ENCODE assay signal across 15 mouse cellular contexts in the genomic region with DNA sequence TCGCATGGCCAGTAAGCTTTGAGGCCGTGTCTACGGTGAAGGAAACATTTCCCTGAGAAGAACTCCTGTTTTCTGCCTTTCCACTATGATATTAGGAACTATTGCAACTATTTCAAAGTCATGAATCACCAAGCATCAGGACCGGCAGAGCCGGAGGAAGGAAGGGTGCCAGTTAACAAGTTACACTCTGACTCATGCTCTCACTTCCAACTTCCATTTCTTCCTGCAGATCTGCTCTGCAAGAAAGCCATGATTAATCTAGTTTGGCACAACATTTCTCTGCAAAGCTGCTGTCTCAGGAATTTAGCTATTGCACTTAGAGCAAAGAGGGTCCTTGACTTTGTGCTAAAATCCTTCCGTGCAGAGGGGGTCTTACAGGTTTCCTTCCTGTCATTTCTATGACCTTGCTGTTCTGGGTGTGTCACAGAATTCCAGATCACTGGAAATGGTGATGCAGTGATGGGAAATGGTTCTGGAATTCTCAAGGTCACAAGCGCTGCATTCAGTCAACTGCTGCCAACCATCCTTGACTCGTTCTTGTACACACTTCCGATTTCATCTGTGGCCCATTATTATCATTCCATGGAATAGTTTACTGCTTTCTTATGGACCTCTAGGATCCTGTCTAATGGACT. TPM values are rescaled to one million over a fixed set of nuclear protein-coding genes. Genes with fewer than 3 reads are reported as not detected.
A peak's percentile ranks its signal among the peaks of the same experiment; 100 is the strongest.
DNase-seq lines count a peak whose midpoint lies in the region; ATAC-seq and TF ChIP-seq lines count a peak whose summit lies in the region.
"Had no signal": no experiment of that assay in that cellular context is flagged by ENCODE, and none has a peak within 500 bp of the region (broad histone marks: within the 10 kb centered on the region; RNA-seq: fewer than 3 reads in every experiment).

No protein-coding gene starts in this region.

- peak; percentile 47 for DNase-seq in intestine, embryonic 14.5 days (ENCODE audit: low spot score)
- DNase-seq in Muller cell, postnatal 12 days (ENCODE audit: inconsistent ontology term): peak; percentile 84
- peak; percentile 83 for DNase-seq in brain, adult 2 months (ENCODE audit: low read depth, low spot score)
- peak; percentile 14 to 40 for DNase-seq in monocyte, adult 2 months (ENCODE audit: low read depth in 1 of 2, low spot score in 2 of 2)
- DNase-seq in frontal cortex, postnatal 36 days (ENCODE audit: low spot score in 2 of 2): no peak
- DNase-seq in hindbrain, postnatal 0 days (ENCODE audit: low spot score): no peak
- DNase-seq: right cerebral cortex, postnatal 14 days had no signal

- H3K9ac ChIP-seq in intestine, embryonic 14.5 days (ENCODE audit: low read length): no peak overlapping the region
- no peak overlapping the region for H3K9ac ChIP-seq in intestine, embryonic 15.5 days
- H3K9ac ChIP-seq in hindbrain, postnatal 0 days (replicated peaks; ENCODE audit: low read length): no peak overlapping the region
- H3K9ac ChIP-seq: forebrain, embryonic 15.5 days; heart, embryonic 15.5 days; neural tube, embryonic 12.5 days had no signal

- H3K27ac ChIP-seq in intestine, embryonic 14.5 days (ENCODE audit: low read depth): no peak overlapping the region
- H3K27ac ChIP-seq in intestine, embryonic 15.5 days: no peak overlapping the region
- H3K27ac ChIP-seq in hindbrain, postnatal 0 days: no peak overlapping the region
- H3K27ac ChIP-seq: forebrain, embryonic 15.5 days; heart, embryonic 15.5 days; neural tube, embryonic 12.5 days had no signal

- ATAC-seq in intestine, embryonic 14.5 days (replicated peaks; ENCODE audit: low FRiP score, low TSS enrichment, low read depth): no peak
- no peak for ATAC-seq in intestine, embryonic 15.5 days
- no peak for ATAC-seq in hindbrain, postnatal 0 days
- ATAC-seq: forebrain, embryonic 15.5 days; intestine, embryonic 16.5 days had no signal

- WGBS in intestine, embryonic 14.5 days: 81% methylated on average over 9 of the region's 9 CpGs
- 81% methylated on average over 9 of the region's 9 CpGs for WGBS in intestine, embryonic 15.5 days
- WGBS in hindbrain, postnatal 0 days: 87% methylated on average over 9 of the region's 9 CpGs

- no peak overlapping the region for H3K4me3 ChIP-seq in intestine, embryonic 14.5 days (ENCODE audit: low read depth, low read length)
- no peak overlapping the region for H3K4me3 ChIP-seq in intestine, embryonic 15.5 days (replicated peaks)
- no peak overlapping the region for H3K4me3 ChIP-seq in hindbrain, postnatal 0 days (ENCODE audit: low read length)
- H3K4me3 ChIP-seq: forebrain, embryonic 15.5 days; heart, embryonic 15.5 days; neural tube, embryonic 12.5 days had no signal

- no peaks in the 10 kb centered on the region for H3K4me1 ChIP-seq in intestine, embryonic 14.5 days (replicated peaks; ENCODE audit: control insufficient read depth, insufficient read depth, low read length)
- H3K4me1 ChIP-seq in intestine, embryonic 15.5 days (replicated peaks): no peaks in the 10 kb centered on the region
- no peaks in the 10 kb centered on the region for H3K4me1 ChIP-seq in hindbrain, postnatal 0 days (ENCODE audit: insufficient read depth, low read length)
- H3K4me1 ChIP-seq: forebrain, embryonic 15.5 days; heart, embryonic 15.5 days; neural tube, embryonic 12.5 days had no signal

- no peak overlapping the region for H3K4me2 ChIP-seq in intestine, embryonic 14.5 days (ENCODE audit: low read length)
- no peak overlapping the region for H3K4me2 ChIP-seq in intestine, embryonic 15.5 days (replicated peaks)
- no peak overlapping the region for H3K4me2 ChIP-seq in hindbrain, postnatal 0 days (ENCODE audit: low read depth, low read length)
- H3K4me2 ChIP-seq: forebrain, embryonic 15.5 days; heart, embryonic 15.5 days; neural tube, embryonic 12.5 days had no signal

- TF ChIP-seq CTCF in hindbrain, postnatal 0 days (IDR thresholded peaks at IDR 0.05; ENCODE audit: low read depth): no peak

- no peaks in the 10 kb centered on the region for H3K27me3 ChIP-seq in intestine, embryonic 14.5 days (replicated peaks; ENCODE audit: control insufficient read depth, insufficient read depth, low read length)
- no peaks in the 10 kb centered on the region for H3K27me3 ChIP-seq in intestine, embryonic 15.5 days (replicated peaks)
- no peaks in the 10 kb centered on the region for H3K27me3 ChIP-seq in hindbrain, postnatal 0 days (ENCODE audit: insufficient read depth, low read length)
- H3K27me3 ChIP-seq: forebrain, embryonic 15.5 days; heart, embryonic 15.5 days; neural tube, embryonic 12.5 days had no signal

- no peaks in the 10 kb centered on the region for H3K9me3 ChIP-seq in intestine, embryonic 14.5 days (ENCODE audit: control insufficient read depth, low read length)
- H3K9me3 ChIP-seq in intestine, embryonic 15.5 days: no peaks in the 10 kb centered on the region
- no peaks in the 10 kb centered on the region for H3K9me3 ChIP-seq in hindbrain, postnatal 0 days (ENCODE audit: low read length)
- H3K9me3 ChIP-seq: forebrain, embryonic 15.5 days; heart, embryonic 15.5 days; neural tube, embryonic 12.5 days had no signal

- no peaks in the 10 kb centered on the region for H3K36me3 ChIP-seq in intestine, embryonic 14.5 days (ENCODE audit: control insufficient read depth, insufficient read depth, low read length)
- no peaks in the 10 kb centered on the region for H3K36me3 ChIP-seq in intestine, embryonic 15.5 days
- no peaks in the 10 kb centered on the region for H3K36me3 ChIP-seq in hindbrain, postnatal 0 days (ENCODE audit: insufficient read depth, low read length)
- H3K36me3 ChIP-seq: forebrain, embryonic 15.5 days; heart, embryonic 15.5 days; neural tube, embryonic 12.5 days had no signal

RNA-seq across cellular contexts. Expression of gene BC005537, which starts 8.9 kb away (rescaled TPM):
- polyA plus RNA-seq in intestine, embryonic 14.5 days (2014; fragmentation: Nextera tagmentation; extraction: Ambion mirVana): 25.6 and 27.0 TPM in 2 replicates
- polyA plus RNA-seq in intestine, embryonic 15.5 days (2015; fragmentation: Nextera tagmentation; extraction: Ambion mirVana): 12.4 and 13.2 TPM in 2 replicates
- total RNA-seq in hindbrain, postnatal 0 days (2014; rRNA removed): 39.2 and 40.8 TPM in 2 replicates
- polyA plus RNA-seq in hindbrain, postnatal 0 days (2015; fragmentation: Nextera tagmentation; extraction: Ambion mirVana): 16.4 and 18.1 TPM in 2 replicates

RNA-seq across cellular contexts. Expression of gene Gmnn, which starts 30.8 kb away (rescaled TPM):
- polyA plus RNA-seq in intestine, embryonic 14.5 days (2014; fragmentation: Nextera tagmentation; extraction: Ambion mirVana): 121 and 124 TPM in 2 replicates
- 106 and 115 TPM in 2 replicates for polyA plus RNA-seq in intestine, embryonic 15.5 days (2015; fragmentation: Nextera tagmentation; extraction: Ambion mirVana)
- total RNA-seq in hindbrain, postnatal 0 days (2014; rRNA removed): 4.7 and 40.9 TPM in 2 replicates
- 23.4 and 23.6 TPM in 2 replicates for polyA plus RNA-seq in hindbrain, postnatal 0 days (2015; fragmentation: Nextera tagmentation; extraction: Ambion mirVana)

RNA-seq across cellular contexts. Expression of gene Acot13, which starts 38.8 kb away (rescaled TPM):
- polyA plus RNA-seq in intestine, embryonic 14.5 days (2014; fragmentation: Nextera tagmentation; extraction: Ambion mirVana): 103 and 118 TPM in 2 replicates
- 162 and 165 TPM in 2 replicates for polyA plus RNA-seq in intestine, embryonic 15.5 days (2015; fragmentation: Nextera tagmentation; extraction: Ambion mirVana)
- 14.7 and 19.3 TPM in 2 replicates for total RNA-seq in hindbrain, postnatal 0 days (2014; rRNA removed)
- 69.7 and 74.2 TPM in 2 replicates for polyA plus RNA-seq in hindbrain, postnatal 0 days (2015; fragmentation: Nextera tagmentation; extraction: Ambion mirVana)

RNA-seq across cellular contexts. Expression of gene Tdp2, which starts 39.0 kb away (rescaled TPM):
- 58.9 and 61.1 TPM in 2 replicates for polyA plus RNA-seq in intestine, embryonic 14.5 days (2014; fragmentation: Nextera tagmentation; extraction: Ambion mirVana)
- 55.9 and 65.0 TPM in 2 replicates for polyA plus RNA-seq in intestine, embryonic 15.5 days (2015; fragmentation: Nextera tagmentation; extraction: Ambion mirVana)
- 30.0 and 30.9 TPM in 2 replicates for total RNA-seq in hindbrain, postnatal 0 days (2014; rRNA removed)
- polyA plus RNA-seq in hindbrain, postnatal 0 days (2015; fragmentation: Nextera tagmentation; extraction: Ambion mirVana): 36.6 and 38.8 TPM in 2 replicates

RNA-seq across cellular contexts. Expression of gene Armh2, which starts 51.5 kb away (rescaled TPM):
- not detected in 2 replicates for polyA plus RNA-seq in intestine, embryonic 14.5 days (2014; fragmentation: Nextera tagmentation; extraction: Ambion mirVana)
- not detected in 2 replicates for polyA plus RNA-seq in intestine, embryonic 15.5 days (2015; fragmentation: Nextera tagmentation; extraction: Ambion mirVana)
- not detected in 2 replicates for total RNA-seq in hindbrain, postnatal 0 days (2014; rRNA removed)
- polyA plus RNA-seq in hindbrain, postnatal 0 days (2015; fragmentation: Nextera tagmentation; extraction: Ambion mirVana): not detected in 2 replicates
- total RNA-seq: left cerebral cortex, adult 18-20 months; MEL had no signal
- polyA plus RNA-seq: forebrain, embryonic 15.5 days; heart, embryonic 15.5 days; intestine, embryonic 16.5 days; lung, embryonic 16.5 days; neural tube, embryonic 12.5 days had no signal

Comparison
In these comparisons a context has a peak if more than half of its experiments do, and no peak if none do; other contexts are left out.
1. DNase-seq: peak in intestine, embryonic 14.5 days (single experiment), Muller cell, postnatal 12 days (single experiment), brain, adult 2 months (single experiment) and monocyte, adult 2 months (2 of 2); none in frontal cortex, postnatal 36 days (0 of 2) and hindbrain, postnatal 0 days (single experiment).